Mouse (Mus musculus): ENCODE measurements around the gene Kctd12.

- TF ChIP-seq CTCF (IDR thresholded peaks at IDR 0.05; ENCODE audit: low read depth) (no peak), EP300 (IDR thresholded peaks at IDR 0.05; ENCODE audit: low read depth) (no peak)
Measured at GRCm38 (mm10) chr14:102982016-102982626, 316 bp downstream of the Kctd12 start.

Data from liver, embryonic 14.5 days (tissue).